In the genomic region with DNA sequence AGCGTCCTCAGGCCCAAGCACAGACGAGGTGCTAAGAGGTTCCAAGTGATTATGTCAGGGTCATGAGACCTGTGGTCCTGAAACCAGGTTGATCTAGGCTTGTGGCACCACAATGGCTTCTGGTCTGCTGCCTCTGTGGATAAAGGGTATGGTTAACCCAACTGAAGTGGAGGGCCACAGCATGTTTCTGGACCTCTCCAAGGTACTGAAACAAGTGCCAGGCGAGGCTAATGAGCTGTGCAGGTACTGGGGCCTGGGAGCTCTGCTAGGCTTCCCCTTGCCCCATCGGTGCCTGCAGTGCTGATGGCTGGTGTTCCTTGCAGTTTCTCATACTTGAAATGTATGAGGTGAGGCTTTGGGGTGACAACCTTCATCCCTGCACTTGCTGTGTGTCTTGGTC, we compare ENCODE assay signal across 11 mouse cellular contexts. TPM values are rescaled to one million over a fixed set of nuclear protein-coding genes. Genes with fewer than 3 reads are reported as not detected.
A peak's percentile ranks its signal among the peaks of the same experiment; 100 is the strongest.
DNase-seq lines count a peak whose midpoint lies in the region; ATAC-seq and TF ChIP-seq lines count a peak whose summit lies in the region.
"Had no signal": no experiment of that assay in that cellular context is flagged by ENCODE, and none has a peak within 500 bp of the region (broad histone marks: within the 10 kb centered on the region; RNA-seq: fewer than 3 reads in every experiment).

No protein-coding gene starts in this region.

- H3K4me3 ChIP-seq in forebrain, embryonic 12.5 days (replicated peaks) = no peak overlapping the region
- H3K4me3 ChIP-seq in forebrain, postnatal 0 days (ENCODE audit: low read depth, low read length) = no peak overlapping the region
- no peak overlapping the region for H3K4me3 ChIP-seq in midbrain, embryonic 11.5 days (ENCODE audit: low read depth, low read length)
- no peak overlapping the region for H3K4me3 ChIP-seq in midbrain, embryonic 14.5 days (replicated peaks; ENCODE audit: low read depth, low read length)
- H3K4me3 ChIP-seq in neural tube, embryonic 14.5 days (ENCODE audit: low read depth, low read length) = no peak overlapping the region

- H3K9ac ChIP-seq in forebrain, embryonic 12.5 days = no peak overlapping the region
- no peak overlapping the region for H3K9ac ChIP-seq in forebrain, postnatal 0 days
- no peak overlapping the region for H3K9ac ChIP-seq in midbrain, embryonic 11.5 days (ENCODE audit: low read length)
- no peak overlapping the region for H3K9ac ChIP-seq in midbrain, embryonic 14.5 days (replicated peaks; ENCODE audit: low read length)
- H3K9ac ChIP-seq in neural tube, embryonic 14.5 days (replicated peaks; ENCODE audit: low read depth, low read length) = no peak overlapping the region

- ATAC-seq in forebrain, embryonic 12.5 days (ENCODE audit: low FRiP score) = no peak
- no peak for ATAC-seq in forebrain, postnatal 0 days
- no peak for ATAC-seq in midbrain, embryonic 11.5 days (ENCODE audit: low FRiP score)
- no peak for ATAC-seq in midbrain, embryonic 14.5 days (ENCODE audit: low FRiP score, low TSS enrichment)
- ATAC-seq in granulocyte monocyte progenitor cell, adult 5-6 weeks (replicated peaks; ENCODE audit: poor library complexity, severe bottlenecking) = peak; percentile 55
- ATAC-seq in neural tube, embryonic 14.5 days (ENCODE audit: low read depth) = no peak

- no peaks in the 10 kb centered on the region for H3K36me3 ChIP-seq in forebrain, embryonic 12.5 days (replicated peaks)
- H3K36me3 ChIP-seq in forebrain, postnatal 0 days (ENCODE audit: insufficient read depth) = no peaks in the 10 kb centered on the region
- no peaks in the 10 kb centered on the region for H3K36me3 ChIP-seq in midbrain, embryonic 11.5 days (ENCODE audit: control insufficient read depth, insufficient read depth, low read length)
- no peaks in the 10 kb centered on the region for H3K36me3 ChIP-seq in midbrain, embryonic 14.5 days (ENCODE audit: control insufficient read depth, insufficient read depth, low read length)
- H3K36me3 ChIP-seq in neural tube, embryonic 14.5 days (ENCODE audit: control insufficient read depth, insufficient read depth, low read length) = no peaks in the 10 kb centered on the region

- intact Hi-C loops in left cerebral cortex, postnatal 14 days (cut with DNase I) = no loop called here

- TF ChIP-seq CTCF in forebrain, postnatal 0 days (IDR thresholded peaks at IDR 0.05; ENCODE audit: low read depth) = no peak

- no peak overlapping the region for H3K4me2 ChIP-seq in forebrain, embryonic 12.5 days
- H3K4me2 ChIP-seq in forebrain, postnatal 0 days (ENCODE audit: low read depth) = no peak overlapping the region
- H3K4me2 ChIP-seq in midbrain, embryonic 11.5 days = no peak overlapping the region
- no peak overlapping the region for H3K4me2 ChIP-seq in midbrain, embryonic 14.5 days (ENCODE audit: low read length)
- no peak overlapping the region for H3K4me2 ChIP-seq in neural tube, embryonic 14.5 days (ENCODE audit: low read depth, low read length)

- no peak for DNase-seq in forebrain, postnatal 0 days
- peak; percentile 74 for DNase-seq in midbrain, embryonic 11.5 days (ENCODE audit: low spot score, missing footprints)
- no peak for DNase-seq in midbrain, embryonic 14.5 days
- DNase-seq in left cerebral cortex, postnatal 14 days (ENCODE audit: low spot score in 2 of 2) = no peak
- DNase-seq in left cerebral cortex, adult 18-20 months (ENCODE audit: low spot score in 2 of 2) = no peak
- DNase-seq: adrenal gland, postnatal 36 days; cerebellum, adult 9-11 months; kidney, postnatal 14 days had no signal

- WGBS in forebrain, embryonic 12.5 days = 43% methylated on average over 4 of the region's 4 CpGs
- 52% methylated on average over 4 of the region's 4 CpGs for WGBS in forebrain, postnatal 0 days
- WGBS in midbrain, embryonic 11.5 days = 49% methylated on average over 4 of the region's 4 CpGs
- 61% methylated on average over 4 of the region's 4 CpGs for WGBS in midbrain, embryonic 14.5 days
- 58% methylated on average over 4 of the region's 4 CpGs for WGBS in neural tube, embryonic 14.5 days

- H3K4me1 ChIP-seq in forebrain, embryonic 12.5 days = peaks cover 67% of the 10 kb centered on the region
- peaks cover 24% of the 10 kb centered on the region for H3K4me1 ChIP-seq in forebrain, postnatal 0 days (ENCODE audit: insufficient read depth)
- peaks cover 5% of the 10 kb centered on the region; the same call in 1 of the 2 replicates for H3K4me1 ChIP-seq in midbrain, embryonic 11.5 days (ENCODE audit: control insufficient read depth, insufficient read depth, low read length)
- H3K4me1 ChIP-seq in midbrain, embryonic 14.5 days (ENCODE audit: control insufficient read depth, insufficient read depth, low read length) = peaks cover 56% of the 10 kb centered on the region
- H3K4me1 ChIP-seq in neural tube, embryonic 14.5 days (ENCODE audit: control insufficient read depth, insufficient read depth, low read length) = peaks cover 68% of the 10 kb centered on the region

- H3K27me3 ChIP-seq in forebrain, embryonic 12.5 days = peaks cover 48% of the 10 kb centered on the region
- no peaks in the 10 kb centered on the region for H3K27me3 ChIP-seq in forebrain, postnatal 0 days (ENCODE audit: insufficient read depth, low read length)
- H3K27me3 ChIP-seq in midbrain, embryonic 11.5 days (ENCODE audit: control insufficient read depth, insufficient read depth, low read length) = no peaks in the 10 kb centered on the region; the same call in none of the 2 replicates
- no peaks in the 10 kb centered on the region for H3K27me3 ChIP-seq in midbrain, embryonic 14.5 days (ENCODE audit: control insufficient read depth, insufficient read depth, low read length)
- no peaks in the 10 kb centered on the region for H3K27me3 ChIP-seq in neural tube, embryonic 14.5 days (ENCODE audit: control insufficient read depth, insufficient read depth, low read length)

- peak overlapping the region; percentile 76 for H3K27ac ChIP-seq in forebrain, embryonic 12.5 days
- H3K27ac ChIP-seq in forebrain, postnatal 0 days (ENCODE audit: low read depth, low read length) = no peak overlapping the region
- H3K27ac ChIP-seq in midbrain, embryonic 11.5 days (ENCODE audit: low read depth, low read length) = no peak overlapping the region
- no peak overlapping the region for H3K27ac ChIP-seq in midbrain, embryonic 14.5 days (replicated peaks; ENCODE audit: low read depth, low read length)
- H3K27ac ChIP-seq in neural tube, embryonic 14.5 days (ENCODE audit: low read depth, low read length) = peak overlapping the region; percentile 90

- H3K9me3 ChIP-seq in forebrain, embryonic 12.5 days = no peaks in the 10 kb centered on the region
- no peaks in the 10 kb centered on the region for H3K9me3 ChIP-seq in forebrain, postnatal 0 days (ENCODE audit: low read length)
- H3K9me3 ChIP-seq in midbrain, embryonic 11.5 days (ENCODE audit: control insufficient read depth, low read length) = no peaks in the 10 kb centered on the region
- no peaks in the 10 kb centered on the region for H3K9me3 ChIP-seq in midbrain, embryonic 14.5 days (ENCODE audit: control insufficient read depth, low read length)
- H3K9me3 ChIP-seq in neural tube, embryonic 14.5 days (ENCODE audit: control insufficient read depth, low read length) = no peaks in the 10 kb centered on the region

RNA-seq across cellular contexts. Expression of a gene that starts 38.2 kb away (rescaled TPM):
- 12.2 and 12.4 TPM in 2 replicates for polyA plus RNA-seq in forebrain, embryonic 12.5 days (2016; fragmentation: Nextera tagmentation; extraction: Ambion mirVana)
- total RNA-seq in forebrain, postnatal 0 days (2014; rRNA removed) = 4.5 and 5.6 TPM in 2 replicates
- polyA plus RNA-seq in forebrain, postnatal 0 days (2015; fragmentation: Nextera tagmentation; extraction: Ambion mirVana) = 4.9 and 9.5 TPM in 2 replicates
- 6.1 and 6.4 TPM in 2 replicates for polyA plus RNA-seq in midbrain, embryonic 11.5 days (2014; fragmentation: Nextera tagmentation; extraction: Ambion mirVana)
- 25.2 and 28.7 TPM in 2 replicates for polyA plus RNA-seq in midbrain, embryonic 14.5 days (2014; fragmentation: Nextera tagmentation; extraction: Ambion mirVana)
- total RNA-seq in granulocyte monocyte progenitor cell, adult 5-6 weeks (2014; fragmentation: Nextera tagmentation) = 35.4 and 37.7 TPM in 2 replicates
- total RNA-seq in granulocyte monocyte progenitor cell, adult 5-6 weeks (2017) = 8.3 and 16.0 TPM in 2 replicates
- 23.5 and 23.9 TPM in 2 replicates for polyA plus RNA-seq in neural tube, embryonic 14.5 days (2014; fragmentation: Nextera tagmentation; extraction: Ambion mirVana)
- 10 to 100 TPM; 27.2 to 29.7 TPM for total RNA-seq in left cerebral cortex, postnatal 14 days (2021)
- total RNA-seq in left cerebral cortex, adult 18-20 months (2021) = 10 to 100 TPM; 34.3 to 46.0 TPM

RNA-seq across cellular contexts. Expression of a gene that starts 38.2 kb away (rescaled TPM):
- polyA plus RNA-seq in forebrain, embryonic 12.5 days (2016; fragmentation: Nextera tagmentation; extraction: Ambion mirVana) = 16.1 and 17.3 TPM in 2 replicates
- 18.5 and 25.6 TPM in 2 replicates for total RNA-seq in forebrain, postnatal 0 days (2014; rRNA removed)
- polyA plus RNA-seq in forebrain, postnatal 0 days (2015; fragmentation: Nextera tagmentation; extraction: Ambion mirVana) = 13.2 and 16.9 TPM in 2 replicates
- polyA plus RNA-seq in midbrain, embryonic 11.5 days (2014; fragmentation: Nextera tagmentation; extraction: Ambion mirVana) = 13.9 and 14.9 TPM in 2 replicates
- polyA plus RNA-seq in midbrain, embryonic 14.5 days (2014; fragmentation: Nextera tagmentation; extraction: Ambion mirVana) = 16.3 and 16.8 TPM in 2 replicates
- 5.0 and 20.5 TPM in 2 replicates for total RNA-seq in granulocyte monocyte progenitor cell, adult 5-6 weeks (2014; fragmentation: Nextera tagmentation)
- total RNA-seq in granulocyte monocyte progenitor cell, adult 5-6 weeks (2017) = 8.1 and 12.0 TPM in 2 replicates
- 16.2 and 16.3 TPM in 2 replicates for polyA plus RNA-seq in neural tube, embryonic 14.5 days (2014; fragmentation: Nextera tagmentation; extraction: Ambion mirVana)
- 10 to 100 TPM; 19.0 to 20.9 TPM for total RNA-seq in left cerebral cortex, postnatal 14 days (2021)
- total RNA-seq in left cerebral cortex, adult 18-20 months (2021) = 10 to 100 TPM; 18.2 to 21.9 TPM

Comparison
In these comparisons a context has a peak if more than half of its experiments do, and no peak if none do; other contexts are left out.
1. H3K27ac ChIP-seq: peak in forebrain, embryonic 12.5 days (single experiment) and neural tube, embryonic 14.5 days (single experiment); none in forebrain, postnatal 0 days (single experiment), midbrain, embryonic 11.5 days (single experiment) and midbrain, embryonic 14.5 days (single experiment).